Mouse (Mus musculus): ENCODE measurements around the gene Tmem205. TPM values are rescaled to one million over a fixed set of nuclear protein-coding genes. Genes with fewer than 3 reads are reported as not detected.

The Tmem205 gene
- polyA plus RNA-seq, 1 experiment from 2014 or later: 137 TPM

DNA sequence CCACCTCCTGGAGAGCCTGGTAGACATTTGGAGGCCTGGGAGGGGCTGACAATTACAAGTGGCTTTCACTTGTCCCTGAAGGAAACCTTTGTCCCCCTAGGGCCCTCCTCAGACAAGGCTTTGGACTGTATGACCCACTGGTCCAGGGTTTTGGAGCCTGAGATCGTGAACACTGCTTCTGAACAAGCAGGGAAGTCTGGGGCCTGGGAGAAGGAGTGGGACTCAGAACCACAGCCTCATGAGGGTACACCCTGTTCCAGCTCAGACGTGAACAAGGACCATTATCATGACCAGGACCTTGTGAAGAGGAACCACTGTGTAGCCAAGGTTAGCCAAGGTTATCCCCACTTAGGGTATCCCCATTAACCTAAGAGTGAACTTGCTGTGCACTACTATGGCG, 1.9 kb upstream of the Tmem205 start:
- peaks cover 6% of the 10 kb centered on the region; the same call in 1 of the 2 replicates for H3K36me3 ChIP-seq (replicated peaks)
- H3K4me3 ChIP-seq (replicated peaks): no peak overlapping the region
- no peak for ATAC-seq (ENCODE audit: insufficient read depth)
- WGBS (ENCODE audit: insufficient replicate concordance): 61% methylated on average over 3 of the region's 3 CpGs
- peaks cover 36% of the 10 kb centered on the region for H3K4me1 ChIP-seq (replicated peaks)
- no peak overlapping the region for H3K4me2 ChIP-seq
- no peak overlapping the region for H3K27ac ChIP-seq (replicated peaks)
- no peaks in the 10 kb centered on the region for H3K9me3 ChIP-seq (replicated peaks)
- H3K27me3 ChIP-seq: peaks cover 10% of the 10 kb centered on the region
- no peak overlapping the region for H3K9ac ChIP-seq

DNA sequence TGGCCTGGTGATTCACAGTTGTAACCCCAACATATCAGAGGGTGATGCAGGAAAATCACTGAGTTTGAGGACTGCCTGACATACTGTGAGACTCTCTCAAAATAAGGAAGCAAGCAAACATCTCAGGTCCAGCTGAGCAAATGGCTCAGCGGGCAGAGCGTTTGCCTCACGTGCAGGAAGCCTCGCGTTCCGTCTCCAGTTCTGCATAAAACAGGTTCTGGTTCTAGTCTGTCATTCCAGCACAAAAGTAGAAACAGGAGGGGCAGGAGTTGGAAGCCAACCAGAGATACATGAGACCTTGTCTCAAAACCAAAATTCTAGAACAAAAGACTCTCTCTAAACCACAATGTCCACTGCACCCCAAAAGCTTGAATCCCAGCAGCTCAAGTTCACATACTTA, 572 bp downstream of the Tmem205 start:
- Histone ChIP-seq H3K27ac (replicated peaks) (peak overlapping the region; percentile 31), H3K27me3 (no peaks in the 10 kb centered on the region), H3K9ac (peak overlapping the region; percentile 4; the same call in 1 of the 2 replicates), H3K4me2 (peak overlapping the region; percentile 60), H3K36me3 (replicated peaks) (peaks cover 6% of the 10 kb centered on the region), H3K4me3 (replicated peaks) (peak overlapping the region; percentile 48), H3K9me3 (replicated peaks) (no peaks in the 10 kb centered on the region), H3K4me1 (replicated peaks) (peaks cover 43% of the 10 kb centered on the region)
- ATAC-seq (ENCODE audit: insufficient read depth): no peak
- WGBS (ENCODE audit: insufficient replicate concordance): 4% methylated on average over 6 of the region's 6 CpGs

DNA sequence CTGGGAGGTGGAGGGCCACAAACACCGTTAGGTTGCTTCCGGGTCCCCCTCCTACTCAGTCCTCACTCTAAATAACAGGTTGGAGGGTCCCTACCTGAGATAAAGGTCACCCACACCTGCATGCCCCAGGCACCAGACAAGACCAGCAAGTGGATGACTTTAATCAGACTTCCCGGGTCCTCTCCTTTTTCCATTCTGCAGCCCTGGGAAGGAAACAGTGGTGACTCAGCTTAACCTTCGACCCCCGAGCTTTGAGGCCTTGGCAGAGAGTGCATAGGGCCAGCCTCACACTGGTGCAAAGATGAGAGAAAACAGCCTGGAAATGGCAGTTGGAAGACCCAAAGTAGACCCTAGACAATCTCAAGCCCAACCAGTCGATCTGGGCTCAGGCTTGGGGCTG, 1.2 kb downstream of the Tmem205 start:
- Histone ChIP-seq H3K4me3 (replicated peaks) (peak overlapping the region; percentile 48), H3K4me1 (replicated peaks) (peaks cover 42% of the 10 kb centered on the region), H3K27me3 (no peaks in the 10 kb centered on the region), H3K4me2 (peak overlapping the region; percentile 60), H3K9ac (0 out of 2 replicates have a peak overlapping the region, but pooled peaks have one; percentile 12), H3K36me3 (replicated peaks) (peaks cover 6% of the 10 kb centered on the region), H3K9me3 (replicated peaks) (no peaks in the 10 kb centered on the region), H3K27ac (replicated peaks) (peak overlapping the region; percentile 31)
- 52% methylated on average over 6 of the region's 6 CpGs for WGBS (ENCODE audit: insufficient replicate concordance)
- no peak for ATAC-seq (ENCODE audit: insufficient read depth)

DNA sequence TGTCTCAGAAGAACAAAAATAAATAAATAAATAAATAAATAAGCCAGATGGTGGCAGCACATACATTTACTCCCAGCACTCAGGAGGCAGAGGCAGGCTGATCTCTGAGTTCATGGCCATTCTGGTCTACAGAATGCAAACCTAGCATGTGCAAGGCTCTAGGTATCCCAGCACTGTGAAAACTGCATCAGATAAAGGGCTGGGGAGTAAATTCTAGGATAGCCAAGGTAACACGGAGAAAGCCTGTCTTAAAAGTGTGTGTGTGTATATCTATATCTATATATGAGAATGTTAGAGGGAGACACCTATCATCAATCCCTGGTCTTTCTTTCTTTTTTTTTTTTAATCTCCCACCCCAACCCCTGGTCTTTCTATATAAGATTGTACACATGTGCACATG, 1.9 kb downstream of the Tmem205 start:
- H3K27me3 ChIP-seq: no peaks in the 10 kb centered on the region
- no peak overlapping the region for H3K9ac ChIP-seq
- H3K4me1 ChIP-seq (replicated peaks): peaks cover 42% of the 10 kb centered on the region
- ATAC-seq (ENCODE audit: insufficient read depth): no peak
- 0 out of 2 replicates have a peak overlapping the region, but pooled peaks have one; percentile 48 for H3K4me3 ChIP-seq (replicated peaks)
- H3K4me2 ChIP-seq: peak overlapping the region; percentile 60; the same call in 1 of the 2 replicates
- peaks cover 6% of the 10 kb centered on the region for H3K36me3 ChIP-seq (replicated peaks)
- peak overlapping the region; percentile 31; the same call in 1 of the 2 replicates for H3K27ac ChIP-seq (replicated peaks)
- 71% methylated on average over 1 of the region's 1 CpGs for WGBS (ENCODE audit: insufficient replicate concordance)
- H3K9me3 ChIP-seq (replicated peaks): no peaks in the 10 kb centered on the region

DNA sequence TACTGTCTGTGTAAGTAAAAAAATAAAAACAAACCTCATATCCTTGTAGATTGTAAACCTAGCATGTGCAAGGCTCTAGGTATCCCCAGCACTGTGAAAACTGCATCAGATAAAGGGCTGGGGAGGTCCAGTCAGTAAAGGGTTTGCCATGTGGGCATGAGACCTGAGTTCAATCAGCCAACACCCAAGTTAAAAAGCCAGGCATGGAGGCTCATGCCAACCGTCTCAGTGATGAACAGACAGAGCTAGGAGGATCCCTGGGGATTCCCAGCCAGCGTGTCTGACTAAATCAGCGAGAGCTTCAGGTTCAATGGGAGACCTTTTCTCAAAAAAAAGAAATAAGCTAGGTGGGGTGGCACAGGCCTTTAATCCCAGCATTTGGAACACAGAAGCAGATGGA, 2.3 kb downstream of the Tmem205 start:
- Histone ChIP-seq H3K27ac (replicated peaks) (no peak overlapping the region), H3K4me3 (replicated peaks) (no peak overlapping the region), H3K9ac (no peak overlapping the region), H3K4me1 (replicated peaks) (peaks cover 42% of the 10 kb centered on the region), H3K4me2 (no peak overlapping the region; the same call in 1 of the 2 replicates), H3K27me3 (no peaks in the 10 kb centered on the region), H3K36me3 (replicated peaks) (peaks cover 6% of the 10 kb centered on the region), H3K9me3 (replicated peaks) (no peaks in the 10 kb centered on the region)
- WGBS (ENCODE audit: insufficient replicate concordance): 70% methylated on average over 3 of the region's 3 CpGs
- ATAC-seq (ENCODE audit: insufficient read depth): no peak

DNA sequence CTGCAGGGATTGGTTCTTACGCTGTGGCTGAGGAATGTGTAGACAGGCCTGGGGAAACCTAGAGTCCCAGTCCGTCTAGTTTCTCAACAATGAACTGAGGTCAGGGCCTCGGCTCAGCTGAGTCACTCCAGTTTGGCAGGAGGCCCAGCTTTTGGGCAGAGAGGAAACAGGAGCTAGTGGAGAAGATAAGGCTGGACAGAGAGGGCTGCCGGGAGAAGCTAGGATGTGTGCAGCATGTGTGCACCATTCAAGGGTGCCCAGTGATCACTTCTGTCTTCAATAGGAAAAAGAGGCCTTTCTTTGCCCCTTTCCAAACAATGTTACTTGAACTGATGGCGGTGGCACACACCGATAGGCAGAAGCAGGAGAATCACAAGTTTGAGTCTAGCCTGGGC, 3.3 kb downstream of the Tmem205 start:
- H3K4me1 ChIP-seq (replicated peaks): peaks cover 42% of the 10 kb centered on the region
- WGBS (ENCODE audit: insufficient replicate concordance): 27% methylated on average over 6 of the region's 6 CpGs
- peaks cover 6% of the 10 kb centered on the region for H3K36me3 ChIP-seq (replicated peaks)
- H3K9me3 ChIP-seq (replicated peaks): no peaks in the 10 kb centered on the region
- no peak overlapping the region for H3K4me3 ChIP-seq (replicated peaks)
- ATAC-seq (ENCODE audit: insufficient read depth): peak; percentile 68
- H3K4me2 ChIP-seq: peak overlapping the region; percentile 7; the same call in 1 of the 2 replicates
- no peak overlapping the region for H3K9ac ChIP-seq
- no peaks in the 10 kb centered on the region for H3K27me3 ChIP-seq
- peak overlapping the region; percentile 73 for H3K27ac ChIP-seq (replicated peaks)

DNA sequence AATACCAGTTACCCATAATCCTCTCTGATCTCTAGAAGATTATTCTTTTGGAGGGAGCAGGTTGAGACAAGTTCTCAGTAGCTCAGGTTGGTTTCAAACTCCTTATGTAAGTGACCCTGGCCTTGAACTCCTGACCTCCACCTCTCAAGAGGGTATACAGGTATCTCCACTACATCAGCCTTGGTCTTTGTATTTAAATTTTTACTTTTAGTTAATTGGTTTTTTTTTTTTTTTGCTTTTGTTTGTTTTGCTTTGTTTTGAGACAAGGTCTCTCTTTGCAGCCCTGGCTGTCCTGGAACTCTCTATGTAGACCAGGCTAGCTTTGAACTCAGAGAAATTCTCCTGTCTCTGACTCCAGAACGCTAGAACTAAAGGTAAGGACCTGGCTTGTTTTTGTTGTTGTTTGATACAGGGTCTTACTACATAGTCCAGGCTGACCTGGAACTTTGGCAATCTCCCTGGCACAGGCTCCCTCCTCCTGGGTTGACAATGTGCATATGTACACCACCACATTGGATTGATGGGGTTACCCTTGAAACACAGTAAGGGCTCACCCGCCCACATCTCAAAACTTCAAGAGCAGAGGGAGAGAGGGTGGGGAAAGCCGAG, 3.8 kb downstream of the Tmem205 start:
- Histone ChIP-seq H3K36me3 (replicated peaks) (peaks cover 6% of the 10 kb centered on the region), H3K9me3 (replicated peaks) (no peaks in the 10 kb centered on the region), H3K4me1 (replicated peaks) (peaks cover 46% of the 10 kb centered on the region), H3K4me2 (peak overlapping the region; percentile 7; the same call in 1 of the 2 replicates), H3K27ac (replicated peaks) (peak overlapping the region; percentile 73), H3K4me3 (replicated peaks) (no peak overlapping the region), H3K9ac (no peak overlapping the region), H3K27me3 (no peaks in the 10 kb centered on the region)
- 23% methylated on average over 3 of the region's 3 CpGs for WGBS (ENCODE audit: insufficient replicate concordance)
- no peak for ATAC-seq (ENCODE audit: insufficient read depth)

DNA sequence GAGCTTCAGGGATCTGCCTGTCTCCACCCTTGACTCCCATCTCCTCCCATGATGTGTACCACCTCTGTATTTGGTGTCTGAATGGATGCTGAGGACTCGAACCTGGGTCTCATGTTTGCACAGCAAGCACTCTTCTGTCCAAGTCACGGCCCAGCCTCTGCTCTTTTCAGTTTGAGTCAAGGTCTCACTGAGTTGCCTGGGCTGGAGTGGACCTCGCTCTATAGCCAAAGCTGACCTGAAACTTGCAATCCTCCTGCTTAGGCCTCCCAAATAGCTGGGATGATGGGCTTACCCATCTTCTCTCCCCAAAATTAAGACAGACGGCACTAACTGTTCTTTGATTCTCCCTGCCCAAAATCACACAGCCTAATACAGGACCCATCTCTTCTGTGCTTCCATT, 4.3 kb downstream of the Tmem205 start:
- H3K27ac ChIP-seq (replicated peaks): no peak overlapping the region

DNA sequence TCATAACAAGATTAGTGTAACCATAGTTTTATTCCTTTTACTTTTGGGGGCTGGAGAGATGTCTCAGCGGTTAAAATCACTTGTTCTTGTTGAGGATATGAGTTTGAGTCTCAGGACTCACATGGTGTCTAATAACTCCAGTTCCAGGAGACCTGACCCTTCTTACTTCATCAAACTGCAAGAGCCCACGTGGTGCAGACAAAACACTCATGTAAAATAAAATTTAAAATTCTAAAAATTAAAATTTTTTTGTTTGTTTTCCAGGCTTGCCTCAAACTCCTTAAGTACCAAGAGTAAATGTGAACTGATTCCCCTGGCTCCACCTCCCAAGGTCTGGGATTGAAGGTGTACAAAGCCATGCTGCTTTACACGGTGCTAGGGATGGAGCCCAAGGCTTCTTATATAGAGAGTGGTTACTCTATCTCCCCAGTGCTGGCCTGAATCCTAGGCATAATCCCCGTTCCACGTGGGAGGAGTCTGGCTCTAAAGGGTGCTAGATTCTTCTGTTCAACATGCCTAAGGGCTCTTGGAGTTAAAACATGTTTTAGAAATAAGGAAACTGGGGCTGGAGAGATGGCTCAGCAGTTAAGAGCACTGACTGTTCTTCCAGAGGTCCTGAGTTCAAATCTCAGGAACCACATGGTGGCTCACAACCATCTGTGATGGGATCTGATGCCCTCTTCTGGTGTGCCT, 8.5 kb downstream of the Tmem205 start:
- H3K27ac ChIP-seq (replicated peaks): peak overlapping the region; percentile 51; the same call in 1 of the 2 replicates
- no peaks in the 10 kb centered on the region for H3K9me3 ChIP-seq (replicated peaks)
- no peaks in the 10 kb centered on the region; the same call in 1 of the 2 replicates for H3K36me3 ChIP-seq (replicated peaks)
- H3K4me3 ChIP-seq (replicated peaks): 0 out of 2 replicates have a peak overlapping the region, but pooled peaks have one; percentile 67
- peak overlapping the region; percentile 25; the same call in 1 of the 2 replicates for H3K9ac ChIP-seq
- peaks cover 32% of the 10 kb centered on the region for H3K4me1 ChIP-seq (replicated peaks)
- H3K4me2 ChIP-seq: peak overlapping the region; percentile 98
- H3K27me3 ChIP-seq: peaks cover 25% of the 10 kb centered on the region
- WGBS (ENCODE audit: insufficient replicate concordance): 30% methylated on average over 5 of the region's 5 CpGs
- no peak for ATAC-seq (ENCODE audit: insufficient read depth)

More for the DNA sequence above, 4.3 kb downstream of the Tmem205 start:
- H3K27me3 ChIP-seq: no peaks in the 10 kb centered on the region
- WGBS (ENCODE audit: insufficient replicate concordance): 69% methylated on average over 4 of the region's 4 CpGs
- H3K36me3 ChIP-seq (replicated peaks): peaks cover 6% of the 10 kb centered on the region
- no peak overlapping the region for H3K4me2 ChIP-seq
- ATAC-seq (ENCODE audit: insufficient read depth): no peak
- H3K9ac ChIP-seq: no peak overlapping the region
- peaks cover 52% of the 10 kb centered on the region for H3K4me1 ChIP-seq (replicated peaks)
- H3K9me3 ChIP-seq (replicated peaks): no peaks in the 10 kb centered on the region
- H3K4me3 ChIP-seq (replicated peaks): no peak overlapping the region

DNA sequence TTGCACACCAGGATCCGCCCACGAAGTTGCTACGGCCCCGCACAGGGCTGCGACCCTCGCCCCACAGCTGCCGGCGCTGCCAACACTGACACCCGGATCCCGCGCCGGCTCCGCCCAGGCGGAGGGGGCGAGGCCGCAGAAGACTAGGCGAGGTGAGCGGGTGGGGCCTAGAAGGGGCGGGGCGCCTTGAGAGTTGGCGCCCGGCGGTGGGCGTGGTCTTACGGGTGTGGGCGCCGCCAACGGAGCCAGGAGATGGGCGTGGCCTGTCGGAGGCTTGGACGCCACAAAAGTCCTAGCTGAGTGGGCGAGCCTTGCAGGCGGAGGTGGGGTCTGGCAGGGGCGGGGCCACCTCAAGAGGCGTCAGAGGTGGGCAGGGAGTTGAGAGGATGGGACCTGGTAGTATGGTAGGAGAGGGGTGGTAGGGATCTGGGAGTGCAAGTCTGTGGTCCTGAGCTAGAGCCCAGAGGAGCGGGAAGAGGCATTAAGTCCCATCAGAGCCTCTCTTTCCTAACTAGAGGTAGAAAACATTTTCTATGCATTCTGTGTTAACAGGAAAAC, 9.2 kb downstream of the Tmem205 start, which contains the start of gene Rab3d:
Gene Rab3d (minus strand): TSS at position 158 of the 558 bp plus-strand sequence.
- Histone ChIP-seq H3K9me3 (replicated peaks) (no peaks in the 10 kb centered on the region), H3K27ac (replicated peaks) (peak within 1 kb of the TSS; percentile 51), H3K36me3 (replicated peaks) (peaks cover 3% of the 10 kb centered on the region; the same call in 1 of the 2 replicates), H3K4me2 (peak within 1 kb of the TSS; percentile 98), H3K4me3 (replicated peaks) (peak within 1 kb of the TSS; percentile 67), H3K27me3 (peaks cover 25% of the 10 kb centered on the region), H3K9ac (peak within 1 kb of the TSS; percentile 72), H3K4me1 (replicated peaks) (peaks cover 25% of the 10 kb centered on the region)
- 1% methylated on average over 36 of the region's 36 CpGs for whole genome bisulfite sequencing (ENCODE audit: insufficient replicate concordance)
- ATAC-seq (ENCODE audit: insufficient read depth): peak; percentile 88

Measured in liver, embryonic 15.5 days (tissue).